Mouse (Mus musculus): ENCODE data around the gene Auts2.

DNA sequence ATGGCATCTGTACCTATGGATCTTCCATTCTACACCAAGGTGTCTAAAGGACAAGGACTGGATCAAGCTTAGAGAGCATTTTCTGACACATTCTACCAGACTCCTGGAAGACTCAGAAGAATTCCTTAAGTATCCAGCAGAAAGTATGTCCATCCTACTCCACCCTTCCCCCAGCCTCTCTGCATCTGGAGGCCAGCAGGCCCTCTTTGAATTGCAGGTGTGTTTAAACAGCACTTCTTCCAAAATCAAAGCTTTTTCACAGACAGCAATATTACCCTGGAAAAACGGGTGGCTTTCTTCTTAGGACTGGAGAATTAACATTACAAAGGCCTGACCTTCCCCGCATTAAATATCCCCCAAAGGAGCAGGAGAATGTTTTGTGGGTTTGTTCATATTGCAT, 598.4 kb downstream of the Auts2 start:
- TF ChIP-seq CTCF (conservative IDR thresholded peaks at IDR 0.05; ENCODE audit: insufficient read depth, insufficient read length, low read depth, low read length): no peak
- no peak for TF ChIP-seq POLR2A (IDR thresholded peaks at IDR 0.05; ENCODE audit: low read depth, low read length)

All from kidney, adult 2 months (tissue).